Comparison of ENCODE assay signal across 8 mouse cellular contexts in genomic region chr5:96964062-96965028, GRCm38 (mm10). TPM values are rescaled to one million over a fixed set of nuclear protein-coding genes. Genes with fewer than 3 reads are reported as not detected.
DNase-seq lines count a peak whose midpoint lies in the region; ATAC-seq and TF ChIP-seq lines count a peak whose summit lies in the region.

No protein-coding gene starts in this region.

- no peak for TF ChIP-seq CTCF in G1E (IDR thresholded peaks at IDR 0.05; ENCODE audit: low read depth, low read length)

- no peaks in the 10 kb centered on the region for H3K9me3 ChIP-seq in G1E (replicated peaks)
- H3K9me3 ChIP-seq in neural tube, embryonic 12.5 days: no peaks in the 10 kb centered on the region

- ATAC-seq in G1E (ENCODE audit: extremely low read depth, insufficient number of reproducible peaks, low FRiP score, poor library complexity, severe bottlenecking): no peak
- ATAC-seq in neural tube, embryonic 12.5 days (ENCODE audit: low FRiP score, low read depth): peak; percentile 50; the same call in 1 of the 2 replicates

- H3K4me1 ChIP-seq in G1E (ENCODE audit: insufficient read depth, low read depth, low read length): peaks cover 69% of the 10 kb centered on the region
- no peaks in the 10 kb centered on the region for H3K4me1 ChIP-seq in neural tube, embryonic 12.5 days

- no peaks in the 10 kb centered on the region for H3K36me3 ChIP-seq in G1E (replicated peaks)
- no peaks in the 10 kb centered on the region for H3K36me3 ChIP-seq in neural tube, embryonic 12.5 days

- no peak overlapping the region for H3K9ac ChIP-seq in neural tube, embryonic 12.5 days

- H3K27me3 ChIP-seq in G1E (ENCODE audit: insufficient read depth, low read length): no peaks in the 10 kb centered on the region
- no peaks in the 10 kb centered on the region for H3K27me3 ChIP-seq in neural tube, embryonic 12.5 days (replicated peaks)

- H3K27ac ChIP-seq in neural tube, embryonic 12.5 days: no peak overlapping the region

- peak; percentile 22 for DNase-seq in adrenal gland, adult 2 months
- no peak for DNase-seq in adrenal gland, adult 8-10 months
- no peak for DNase-seq in G1E (ENCODE audit: low spot score)
- DNase-seq in forelimb bud, embryonic 11.5 days (ENCODE audit: low read depth, low spot score): peak; percentile 67
- peak; percentile 57 to 81 for DNase-seq in kidney, postnatal 25 days
- DNase-seq in gastrocnemius, adult 8-10 months (ENCODE audit: low spot score in 2 of 2): no peak
- no peak for DNase-seq in adrenal gland, postnatal 36 days

- H3K4me3 ChIP-seq in G1E (ENCODE audit: low read depth, low read length): peak overlapping the region; percentile 30; the same call in 1 of the 2 replicates
- no peak overlapping the region for H3K4me3 ChIP-seq in neural tube, embryonic 12.5 days

- H3K4me2 ChIP-seq in neural tube, embryonic 12.5 days (replicated peaks): peak overlapping the region; percentile 49

- 1% methylated on average over 14 of the region's 14 CpGs for WGBS in neural tube, embryonic 12.5 days

RNA-seq across cellular contexts. Expression of gene Bmp2k, which starts 33.1 kb away (rescaled TPM):
- 10 to 100 TPM; 26.0 to 38.8 TPM for total RNA-seq in adrenal gland, adult 2 months (2021)
- polyA plus RNA-seq in adrenal gland, adult 2 months (2012; rRNA removed): 9.5 and 10.6 TPM in 2 replicates
- 10 to 100 TPM; 21.9 to 35.4 (median 29.1) TPM for total RNA-seq in adrenal gland, adult 8-10 months (2022)
- total RNA-seq in G1E (2014; fragmentation: Nextera tagmentation) (944 and 1,145 TPM in 2 replicates), G1E (2017) (341 and 380 TPM in 2 replicates)
- polyA plus RNA-seq in G1E (2012): 51.6 and 52.6 TPM in 2 replicates
- polyA plus RNA-seq in neural tube, embryonic 12.5 days (2016; fragmentation: Nextera tagmentation; extraction: Ambion mirVana): 10.8 and 11.2 TPM in 2 replicates
- total RNA-seq in gastrocnemius, adult 8-10 months (2022): 10 to 100 TPM; 11.8 to 14.4 (median 13.5) TPM
- total RNA-seq in adrenal gland, postnatal 36 days (2021): 10 to 100 TPM; 31.1 to 51.6 TPM

Comparison
In these comparisons a context has a peak if more than half of its experiments do, and no peak if none do; other contexts are left out.
1. DNase-seq: peak in adrenal gland, adult 2 months (single experiment), forelimb bud, embryonic 11.5 days (single experiment) and kidney, postnatal 25 days (2 of 2); none in adrenal gland, adult 8-10 months (single experiment), G1E (single experiment), gastrocnemius, adult 8-10 months (0 of 2) and adrenal gland, postnatal 36 days (0 of 2).
2. RNA of gene Bmp2k, which starts 33.1 kb away (total RNA-seq): 341 to 1,145 TPM in G1E; 31.1 to 51.6 TPM in adrenal gland, postnatal 36 days, 26.0 to 38.8 TPM in adrenal gland, adult 2 months, 21.9 to 35.4 TPM in adrenal gland, adult 8-10 months and 11.8 to 14.4 TPM in gastrocnemius, adult 8-10 months; every median in the first group is over 4 times any median in the second.